Mouse (Mus musculus) forebrain, embryonic 16.5 days (tissue): ENCODE results near the gene Ran. TPM values are rescaled to one million over a fixed set of nuclear protein-coding genes. Genes with fewer than 3 reads are reported as not detected.
A peak's percentile ranks its signal among the peaks of the same experiment; 100 is the strongest.

Source experiments
- ATAC-seq: fragments of 200-750 bp; cut with Nextera tagmentation; 2 replicates; pipeline ENCODE4 v1.8.0; 2017; ENCODE audit warnings: mild to moderate bottlenecking, moderate library complexity
- H3K27ac ChIP-seq: fragments of 300-500 bp; sonication (generic); 2 replicates; pipeline ENCODE4 v1.5.1; 2014; ENCODE audit warnings: low read length, control low read depth
- H3K27me3 ChIP-seq: fragments of 300-500 bp; sonication (generic); replicated peaks from 2 replicates; pipeline ENCODE4 v1.6.1; 2014; ENCODE audit warnings: low read length; ENCODE audit not compliant: control insufficient read depth, insufficient read depth
- H3K36me3 ChIP-seq: fragments of 300-500 bp; sonication (generic); 2 replicates; pipeline ENCODE4 v1.6.1; 2014; ENCODE audit not compliant: control insufficient read depth, insufficient read depth
- H3K4me1 ChIP-seq: fragments of 300-500 bp; sonication (generic); replicated peaks from 2 replicates; pipeline ENCODE4 v1.6.1; 2014; ENCODE audit warnings: low read length; ENCODE audit not compliant: control insufficient read depth, insufficient read depth
- H3K4me2 ChIP-seq: fragments of 300-500 bp; sonication (generic); 2 replicates; pipeline ENCODE4 v1.6.1; 2014; ENCODE audit warnings: mild to moderate bottlenecking, low read length, control low read depth
- H3K4me3 ChIP-seq: fragments of 300-500 bp; sonication (generic); replicated peaks from 2 replicates; pipeline ENCODE4 v1.5.1; 2014; ENCODE audit warnings: mild to moderate bottlenecking, low read length, control low read depth
- H3K9ac ChIP-seq: fragments of 300-500 bp; sonication (generic); replicated peaks from 2 replicates; pipeline ENCODE4 v1.6.1; 2014; ENCODE audit warnings: low read depth, low read length, control low read depth
- H3K9me3 ChIP-seq: fragments of 300-500 bp; sonication (generic); 2 replicates; pipeline ENCODE4 v1.6.1; 2016; ENCODE audit warnings: low read length; ENCODE audit not compliant: control insufficient read depth
- whole genome bisulfite sequencing: fragments of 180-500 bp; shearing (Covaris S2); extraction: QIAGEN DNeasy Blood & Tissue Kit; methylation state at CpG from one replicate; pipeline ENCODE4 v1.1.7; 2014; 5-methylcytosine and 5-hydroxymethylcytosine counted together
- polyA plus RNA-seq: library from polyadenylated mRNA; unstranded; fragments of >200 nt; fragmentation: Nextera tagmentation; extraction: Ambion mirVana; gene quantifications from 2 replicates; pipeline ENCODE4 v1.2.1, GENCODE M21; 2015

The Ran gene
- polyA plus RNA-seq, 1 experiment from 2014 or later, result 436 TPM

GRCm38 (mm10) chr5:129025048-129025447, 5.2 kb downstream of the Ran start:
- Histone ChIP-seq H3K27ac (no peak overlapping the region), H3K27me3 (no peaks in the 10 kb centered on the region), H3K4me1 (peaks cover 13% of the 10 kb centered on the region), H3K36me3 (peaks cover 3% of the 10 kb centered on the region), H3K4me2 (no peak overlapping the region), H3K9ac (no peak overlapping the region), H3K9me3 (no peaks in the 10 kb centered on the region), H3K4me3 (no peak overlapping the region)
- ATAC-seq, result no peak
- 37% methylated on average over 2 of the region's 2 CpGs for WGBS

GRCm38 (mm10) chr5:129025725-129026124, 5.9 kb downstream of the Ran start:
- no peak overlapping the region for H3K4me2 ChIP-seq
- 81% methylated on average over 2 of the region's 2 CpGs for WGBS
- no peak overlapping the region for H3K27ac ChIP-seq
- no peaks in the 10 kb centered on the region for H3K9me3 ChIP-seq
- H3K4me1 ChIP-seq, result peaks cover 13% of the 10 kb centered on the region
- ATAC-seq, result no peak
- peaks cover 3% of the 10 kb centered on the region for H3K36me3 ChIP-seq
- H3K27me3 ChIP-seq, result no peaks in the 10 kb centered on the region
- no peak overlapping the region for H3K4me3 ChIP-seq
- H3K9ac ChIP-seq, result no peak overlapping the region

- Histone ChIP-seq H3K27ac (no peak overlapping the region), H3K27me3 (no peaks in the 10 kb centered on the region), H3K9ac (no peak overlapping the region), H3K9me3 (no peaks in the 10 kb centered on the region), H3K4me2 (no peak overlapping the region), H3K36me3 (peaks cover 3% of the 10 kb centered on the region), H3K4me3 (no peak overlapping the region), H3K4me1 (peaks cover 13% of the 10 kb centered on the region)
- 90% methylated on average over 3 of the region's 3 CpGs for WGBS
- no peak for ATAC-seq
Measured at GRCm38 (mm10) chr5:129026171-129026570, 6.3 kb downstream of the Ran start.

GRCm38 (mm10) chr5:129026637-129027036, 6.8 kb downstream of the Ran start:
- WGBS, result 85% methylated on average over 1 of the region's 1 CpGs
- Histone ChIP-seq H3K36me3 (peaks cover 3% of the 10 kb centered on the region), H3K27me3 (no peaks in the 10 kb centered on the region), H3K4me2 (no peak overlapping the region), H3K4me3 (no peak overlapping the region), H3K4me1 (peaks cover 8% of the 10 kb centered on the region), H3K9ac (no peak overlapping the region), H3K27ac (no peak overlapping the region), H3K9me3 (no peaks in the 10 kb centered on the region)
- no peak for ATAC-seq

GRCm38 (mm10) chr5:129029131-129029723, 9.4 kb downstream of the Ran start:
- Histone ChIP-seq H3K4me1 (no peaks in the 10 kb centered on the region), H3K27me3 (no peaks in the 10 kb centered on the region), H3K36me3 (peaks cover 3% of the 10 kb centered on the region; the same call in 1 of the 2 replicates), H3K9ac (no peak overlapping the region), H3K27ac (no peak overlapping the region), H3K9me3 (0 out of 2 replicates have a peak, but pooled peaks cover 3% of the 10 kb centered on the region), H3K4me2 (no peak overlapping the region), H3K4me3 (no peak overlapping the region)
- WGBS, result 55% methylated on average over 5 of the region's 5 CpGs
- ATAC-seq, result no peak

GRCm38 (mm10) chr5:129036678-129037077, 16.8 kb downstream of the Ran start:
- H3K27ac ChIP-seq, result no peak overlapping the region
- 0 out of 2 replicates have a peak, but pooled peaks cover 3% of the 10 kb centered on the region for H3K9me3 ChIP-seq
- no peak overlapping the region for H3K4me2 ChIP-seq
- WGBS, result 84% methylated on average over 5 of the region's 5 CpGs
- H3K36me3 ChIP-seq, result no peaks in the 10 kb centered on the region
- ATAC-seq, result no peak
- H3K4me1 ChIP-seq, result no peaks in the 10 kb centered on the region
- no peak overlapping the region for H3K4me3 ChIP-seq
- H3K27me3 ChIP-seq, result no peaks in the 10 kb centered on the region
- H3K9ac ChIP-seq, result no peak overlapping the region

GRCm38 (mm10) chr5:129037739-129038138, 17.9 kb downstream of the Ran start:
- 84% methylated on average over 7 of the region's 7 CpGs for WGBS
- Histone ChIP-seq H3K36me3 (no peaks in the 10 kb centered on the region), H3K9ac (no peak overlapping the region), H3K4me3 (no peak overlapping the region), H3K27me3 (no peaks in the 10 kb centered on the region), H3K4me2 (no peak overlapping the region), H3K9me3 (0 out of 2 replicates have a peak, but pooled peaks cover 3% of the 10 kb centered on the region), H3K27ac (no peak overlapping the region), H3K4me1 (no peaks in the 10 kb centered on the region)
- no peak for ATAC-seq

GRCm38 (mm10) chr5:129045641-129046580, 26.0 kb downstream of the Ran start:
- no peaks in the 10 kb centered on the region for H3K27me3 ChIP-seq
- no peak overlapping the region for H3K4me3 ChIP-seq
- no peaks in the 10 kb centered on the region for H3K36me3 ChIP-seq
- 0 out of 2 replicates have a peak overlapping the region, but pooled peaks have one; percentile 15 for H3K9ac ChIP-seq
- peak overlapping the region; percentile 31; the same call in 1 of the 2 replicates for H3K4me2 ChIP-seq
- peaks cover 28% of the 10 kb centered on the region for H3K4me1 ChIP-seq
- no peaks in the 10 kb centered on the region for H3K9me3 ChIP-seq
- no peak for ATAC-seq
- peak overlapping the region; percentile 64 for H3K27ac ChIP-seq
- WGBS, result 10% methylated on average over 26 of the region's 26 CpGs

GRCm38 (mm10) chr5:129049372-129049771, 29.5 kb downstream of the Ran start:
- H3K9me3 ChIP-seq, result no peaks in the 10 kb centered on the region
- peaks cover 39% of the 10 kb centered on the region for H3K4me1 ChIP-seq
- no peaks in the 10 kb centered on the region for H3K36me3 ChIP-seq
- peak overlapping the region; percentile 81 for H3K27ac ChIP-seq
- no peaks in the 10 kb centered on the region for H3K27me3 ChIP-seq
- H3K4me2 ChIP-seq, result peak overlapping the region; percentile 21; the same call in 1 of the 2 replicates
- H3K4me3 ChIP-seq, result no peak overlapping the region
- 39% methylated on average over 9 of the region's 9 CpGs for WGBS
- peak; percentile 60 for ATAC-seq
- H3K9ac ChIP-seq, result 0 out of 2 replicates have a peak overlapping the region, but pooled peaks have one; percentile 17
